Mouse (Mus musculus) small intestine, adult 2 months (tissue): ENCODE data around the gene Cpt1a.

ENCODE experiments used
- CTCF ChIP-seq: fragments of 200-500 bp; IDR thresholded peaks from 2 replicates; pipeline ENCODE4 v1.5.1; 2012; ENCODE audit warnings: low read depth, mild to moderate bottlenecking, control low read depth, inconsistent platforms, low read length, moderate library complexity, mixed read lengths; ENCODE audit not compliant: insufficient replicate concordance, insufficient read length; ENCODE audit errors: extremely low read depth
- POLR2A ChIP-seq: fragments of 200-500 bp; IDR thresholded peaks from 2 replicates; pipeline ENCODE4 v1.6.1; 2012; ENCODE audit warnings: low read depth, mild to moderate bottlenecking, control low read depth, inconsistent platforms, low read length, moderate library complexity

- TF ChIP-seq CTCF (no peak), POLR2A (no peak)
These were observed 43.0 kb downstream of the Cpt1a start for GRCm38 (mm10) chr19:3365089-3365488.
